Mouse (Mus musculus): ENCODE measurements around the gene Lman2. TPM values are rescaled to one million over a fixed set of nuclear protein-coding genes. Genes with fewer than 3 reads are reported as not detected.

Lman2 gene
- polyA plus RNA-seq, 1 experiment: 67.3 TPM

DNA sequence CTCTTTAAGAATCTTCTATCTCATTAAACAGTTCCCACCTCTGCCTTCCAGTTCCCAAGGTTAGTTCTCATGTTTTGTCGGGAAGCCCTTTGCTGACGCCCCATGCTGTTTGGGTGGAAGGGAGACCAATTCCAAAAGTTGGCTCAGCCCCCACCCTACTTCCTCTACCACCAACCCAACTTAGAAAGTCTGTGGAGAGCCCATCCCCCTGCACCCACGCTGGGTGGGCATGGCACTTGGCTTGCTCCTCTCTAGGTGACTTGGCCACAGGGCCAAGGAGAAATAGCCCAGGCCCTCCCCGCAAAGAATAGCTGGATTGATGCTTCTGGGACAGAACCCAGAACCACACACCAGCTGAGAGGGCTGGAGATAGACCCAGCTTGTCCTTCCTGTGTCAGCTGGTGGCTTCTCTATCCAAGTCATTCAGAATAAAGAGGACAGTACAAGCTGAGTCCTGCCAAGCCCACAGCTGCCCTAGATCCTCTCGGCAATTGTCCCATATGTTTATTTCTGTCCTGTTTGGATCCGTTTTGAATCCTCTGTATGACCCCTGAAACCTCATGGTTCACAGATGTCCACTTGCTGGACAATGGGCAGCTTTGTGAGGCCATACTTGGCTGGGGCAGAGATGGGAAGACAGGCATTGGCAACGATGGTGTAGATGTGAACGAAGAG, 8.6 kb upstream of the Lman2 start:
- no peak for DNase-seq (ENCODE audit: low spot score)

DNA sequence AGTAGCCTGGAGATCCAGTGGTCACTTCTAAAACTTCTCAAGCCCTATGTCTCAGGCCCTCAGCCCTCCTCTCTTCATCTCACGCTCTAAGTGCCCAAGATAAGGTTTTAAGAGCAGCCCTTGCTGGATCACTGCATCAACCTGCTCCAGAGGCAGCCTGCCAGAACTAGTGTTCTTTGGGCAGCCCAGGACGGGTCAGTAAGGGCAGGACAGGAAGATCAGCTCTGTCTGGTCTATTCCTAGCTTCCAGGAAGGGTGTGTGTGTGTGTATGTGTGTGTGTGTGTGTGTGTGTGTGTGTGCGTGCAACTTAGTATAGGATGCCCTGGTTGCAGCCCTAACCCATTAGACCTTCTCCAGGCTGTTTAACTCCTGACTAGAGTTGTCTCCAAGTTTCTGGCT, 7.7 kb upstream of the Lman2 start:
- no peak for DNase-seq (ENCODE audit: low spot score)

- no peak for DNase-seq (ENCODE audit: low spot score)
Measured at GRCm38 (mm10) chr13:55369531-55370114, 7.0 kb upstream of the Lman2 start, which contains the start of gene Rgs14. Gene Rgs14, plus strand, starts transcription at chr13:55369732.

GRCm38 (mm10) chr13:55368401-55368800, 5.8 kb upstream of the Lman2 start:
- DNase-seq (ENCODE audit: low spot score): no peak

DNA sequence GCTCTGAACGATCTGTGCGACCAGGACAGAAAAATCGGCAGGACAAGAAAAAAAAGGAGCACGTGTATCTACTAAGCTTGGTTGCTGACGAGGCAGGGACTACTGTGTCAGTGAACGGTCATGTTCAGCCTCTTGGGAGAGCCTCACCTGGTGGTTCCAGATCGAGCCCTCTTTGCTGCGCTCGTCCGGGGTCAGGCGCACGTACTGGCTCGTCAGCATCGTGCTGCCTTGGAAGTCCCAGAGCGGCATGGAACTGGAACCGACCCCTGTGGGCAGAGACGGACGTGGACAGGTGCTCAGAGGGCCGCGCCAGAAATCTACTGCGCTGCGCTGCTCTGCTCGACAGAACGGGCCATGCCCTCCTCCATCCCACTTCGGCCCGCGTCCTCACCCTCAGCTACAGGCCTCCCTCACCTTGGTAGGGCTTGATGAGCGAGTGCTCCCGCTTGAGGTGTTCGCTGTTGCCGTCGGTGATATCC, 570 bp downstream of the Lman2 start:
- no peak for DNase-seq (ENCODE audit: low spot score)

GRCm38 (mm10) chr13:55361145-55361544, 1.4 kb downstream of the Lman2 start:
- DNase-seq (ENCODE audit: low spot score): no peak

GRCm38 (mm10) chr13:55346745-55347144, 15.8 kb downstream of the Lman2 start:
- no peak for DNase-seq (ENCODE audit: low spot score)

DNA sequence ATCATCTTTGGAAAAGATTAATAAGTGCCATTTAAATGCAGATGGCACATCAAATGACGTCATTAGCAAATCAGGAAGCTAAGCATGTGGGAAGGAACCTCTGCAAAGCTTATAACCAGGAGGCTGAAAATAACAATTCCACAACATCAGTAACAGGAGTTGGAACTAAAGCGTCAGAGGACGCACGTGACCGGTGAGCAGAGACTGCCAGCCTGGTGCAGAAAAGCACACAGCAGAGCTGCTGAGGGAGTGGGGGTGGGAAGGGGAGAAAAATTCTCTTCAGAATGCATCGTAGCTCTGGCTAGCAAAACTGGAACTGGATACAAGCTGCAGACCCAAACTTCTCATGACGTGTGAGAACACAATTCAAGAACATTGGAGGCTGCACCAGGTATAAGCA, 18.3 kb downstream of the Lman2 start:
- no peak for DNase-seq (ENCODE audit: low spot score)

GRCm38 (mm10) chr13:55342469-55342868, 20.1 kb downstream of the Lman2 start:
- DNase-seq (ENCODE audit: low spot score): no peak

GRCm38 (mm10) chr13:55339259-55339658, 23.3 kb downstream of the Lman2 start:
- no peak for DNase-seq (ENCODE audit: low spot score)

- no peak for DNase-seq (ENCODE audit: low spot score)
Measured at GRCm38 (mm10) chr13:55338131-55339054, 24.2 kb downstream of the Lman2 start.

DNA sequence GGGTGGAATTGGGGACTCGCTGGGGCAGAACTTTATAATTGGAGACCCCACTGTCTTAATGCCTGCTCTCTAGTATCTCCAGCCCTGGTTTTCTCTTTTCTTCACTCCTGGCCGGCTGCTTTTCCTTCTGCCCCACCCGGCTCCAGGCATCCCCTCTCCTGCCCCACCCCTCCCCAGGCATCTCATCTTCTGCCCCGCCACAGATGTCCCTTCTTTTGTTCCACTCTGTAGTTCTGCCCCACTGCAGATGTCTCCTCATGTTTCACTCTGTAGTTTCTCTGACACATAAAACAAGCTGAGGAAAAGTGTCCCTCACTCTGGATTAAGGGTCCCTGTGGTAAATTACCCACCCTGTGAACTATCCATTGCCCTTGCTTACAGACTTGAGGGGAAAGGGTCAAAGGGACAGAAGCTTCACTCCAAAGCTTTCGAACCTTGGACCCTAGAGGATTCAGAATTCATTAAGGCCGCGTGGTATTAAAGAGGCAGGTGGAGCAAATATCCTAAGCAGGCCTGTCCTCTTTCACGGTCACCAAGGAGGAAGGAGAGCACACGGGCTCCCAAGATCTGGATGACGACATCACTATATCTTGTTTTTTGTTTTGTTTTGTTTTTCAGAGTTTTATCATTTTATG, 25.1 kb downstream of the Lman2 start:
- DNase-seq (ENCODE audit: low spot score): no peak

DNA sequence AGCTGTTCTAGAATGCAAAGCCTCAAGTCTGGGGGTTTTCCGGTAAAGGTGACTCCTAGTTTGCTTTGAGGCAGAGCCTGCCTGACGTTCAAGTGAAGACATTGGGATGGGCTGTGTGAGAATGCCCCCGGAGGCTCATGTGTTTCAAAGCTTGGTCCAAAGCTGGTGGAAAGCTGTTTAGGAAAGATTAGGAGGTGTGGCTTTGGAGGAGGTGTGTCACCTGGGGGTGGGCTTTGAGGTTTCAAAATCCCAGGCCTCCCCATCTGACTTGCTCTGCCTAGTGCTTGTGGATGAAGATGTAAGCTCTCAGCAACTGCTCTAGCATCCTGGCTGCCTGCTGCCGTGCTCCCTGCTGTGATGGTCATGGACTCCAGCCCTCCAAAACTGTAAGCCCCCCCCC, 26.9 kb downstream of the Lman2 start:
- no peak for DNase-seq (ENCODE audit: low spot score)

GRCm38 (mm10) chr13:55332331-55332730, 30.3 kb downstream of the Lman2 start:
- no peak for DNase-seq (ENCODE audit: low spot score)

- DNase-seq (ENCODE audit: low spot score): no peak
Measured at GRCm38 (mm10) chr13:55330567-55331400, 31.8 kb downstream of the Lman2 start.

DNA sequence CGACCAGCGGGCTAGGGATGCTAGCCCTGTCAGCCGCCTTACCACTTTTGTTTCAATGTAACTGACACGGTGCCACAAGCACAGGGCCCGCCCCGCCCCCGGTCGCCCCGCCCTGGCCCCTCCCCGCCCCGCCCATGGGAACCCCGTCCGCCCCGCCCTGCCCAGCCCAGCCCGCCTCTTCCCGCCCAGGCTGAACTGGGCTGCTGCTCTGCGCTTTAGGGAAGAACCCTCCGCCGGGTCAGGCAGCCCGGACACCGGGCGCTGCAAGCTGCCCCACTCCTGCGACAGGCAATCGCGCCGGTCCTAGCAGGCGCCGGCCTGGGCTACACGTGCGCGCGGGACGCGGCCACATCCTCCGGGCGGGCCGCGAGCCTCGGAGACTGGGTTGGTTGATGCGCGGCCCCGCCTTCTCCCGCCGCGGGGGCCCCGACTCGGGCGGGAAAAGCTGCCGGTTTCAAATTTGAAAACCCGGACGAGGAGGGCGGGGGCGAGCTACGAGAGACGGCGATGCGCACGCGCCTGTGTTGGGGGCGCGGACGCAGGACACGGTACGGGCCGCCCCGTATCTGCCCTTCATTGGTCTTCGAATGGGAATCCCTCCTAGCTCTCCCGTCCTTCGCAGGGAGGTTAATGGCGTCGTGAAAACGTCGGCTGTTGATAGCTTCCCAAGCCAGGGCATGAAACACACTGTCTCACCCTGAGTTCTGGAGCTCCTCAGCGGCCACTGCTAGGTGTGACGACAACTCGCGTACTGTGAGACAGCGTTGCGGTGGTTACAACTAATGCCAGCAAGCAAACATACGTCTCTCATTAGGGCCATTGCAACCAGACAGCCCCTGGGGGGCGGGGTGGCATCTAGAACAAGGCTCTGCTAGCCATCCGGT, 32.7 kb downstream of the Lman2 start, which contains the start of gene Mxd3:
Gene Mxd3 (minus strand): TSS at position 141 of the 884 bp plus-strand sequence.
- DNase-seq (ENCODE audit: low spot score): peak; percentile 82

DNA sequence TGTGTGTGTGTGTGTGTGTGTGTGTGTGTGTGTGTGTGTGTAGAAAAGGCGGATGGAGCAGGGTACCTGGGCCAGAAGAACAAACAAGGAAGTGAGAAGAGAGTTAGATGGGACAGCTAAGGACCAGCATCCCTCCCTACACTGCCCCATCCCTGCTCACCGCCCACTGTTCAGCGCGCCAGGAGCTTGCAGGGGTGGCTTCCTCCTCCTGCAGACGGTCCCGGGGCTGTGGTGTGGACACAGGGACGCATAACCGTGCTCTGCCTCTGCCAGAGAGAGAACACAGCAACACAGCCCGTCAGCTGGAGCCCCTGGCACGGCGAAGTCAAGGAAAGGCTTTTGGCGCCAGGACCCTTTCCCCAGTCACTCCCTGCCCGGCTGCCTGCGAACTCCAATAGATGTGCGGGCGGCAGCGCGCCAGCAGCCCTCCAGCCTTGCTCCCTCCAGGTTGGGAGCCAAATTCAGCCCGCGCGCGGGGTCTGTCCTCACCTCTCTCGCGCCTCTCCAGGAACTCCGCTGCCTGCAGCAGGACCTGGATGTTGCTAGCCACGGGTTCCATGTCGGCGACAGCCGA, 33.4 kb downstream of the Lman2 start:
- DNase-seq (ENCODE audit: low spot score): no peak

- no peak for DNase-seq (ENCODE audit: low spot score)
Measured at GRCm38 (mm10) chr13:55328641-55329040, 33.9 kb downstream of the Lman2 start.

GRCm38 (mm10) chr13:55328171-55328570, 34.4 kb downstream of the Lman2 start:
- DNase-seq (ENCODE audit: low spot score): no peak

DNA sequence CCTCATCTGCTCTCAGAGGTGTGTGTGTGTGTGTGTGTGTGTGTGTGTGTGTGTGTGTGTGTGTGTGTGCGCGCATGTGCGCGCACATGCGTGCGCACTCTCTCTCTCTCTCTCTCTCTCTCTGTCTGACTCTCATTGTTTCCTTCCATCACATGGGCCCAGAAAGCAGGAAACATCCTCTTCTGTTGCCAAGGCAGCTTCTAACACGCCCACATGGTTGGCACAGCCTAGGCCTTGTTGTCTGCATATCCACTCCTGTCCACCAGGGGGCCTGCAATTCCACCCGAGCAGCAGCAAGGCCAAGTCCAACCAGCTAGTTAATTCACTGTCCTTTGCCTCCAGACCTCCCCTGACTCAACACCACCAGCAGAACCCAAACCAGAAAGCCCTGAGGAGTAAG, 35.0 kb downstream of the Lman2 start:
- DNase-seq (ENCODE audit: low spot score): peak; percentile 65

Measured in urinary bladder, adult 2 months (tissue).